In the genomic region with DNA sequence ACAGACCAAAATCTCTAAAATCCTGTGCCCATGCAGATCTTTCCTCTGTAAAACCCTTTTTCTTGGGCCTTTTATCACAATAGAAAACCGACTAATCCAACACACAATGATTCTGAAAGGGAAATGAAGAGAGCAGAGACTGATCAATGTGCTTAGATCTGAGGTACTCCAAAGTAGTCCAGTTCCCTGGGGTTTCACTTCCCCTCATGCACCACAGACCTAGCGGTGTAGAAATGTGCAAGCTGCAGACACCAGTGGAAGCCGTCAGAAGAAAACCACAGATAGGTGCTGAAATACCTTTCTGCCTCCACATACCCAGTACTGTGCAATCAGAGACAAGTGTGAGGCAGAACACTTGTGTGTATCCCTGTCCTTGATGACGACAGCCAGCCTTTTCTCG, we compare ENCODE assay signal across 16 mouse cellular contexts.
"Had no signal": no experiment of that assay in that cellular context is flagged by ENCODE, and none has a peak within 500 bp of the region (broad histone marks: within the 10 kb centered on the region; RNA-seq: fewer than 3 reads in every experiment).

No protein-coding gene starts in this region.

- H3K4me3 ChIP-seq: neural tube, embryonic 13.5 days; neural tube, embryonic 15.5 days; stomach, embryonic 15.5 days had no signal

- H3K4me1 ChIP-seq: neural tube, embryonic 13.5 days; neural tube, embryonic 15.5 days; stomach, embryonic 15.5 days had no signal

- H3K4me2 ChIP-seq: neural tube, embryonic 13.5 days; neural tube, embryonic 15.5 days; stomach, embryonic 15.5 days had no signal

- H3K36me3 ChIP-seq: neural tube, embryonic 13.5 days; neural tube, embryonic 15.5 days; stomach, embryonic 15.5 days had no signal

- H3K9ac ChIP-seq: neural tube, embryonic 13.5 days; neural tube, embryonic 15.5 days; stomach, embryonic 15.5 days had no signal

- DNase-seq: retina, postnatal 1 day; right cerebral cortex, adult 18-20 months; right cerebral cortex, postnatal 14 days; right cerebral cortex, postnatal 25 days; right cerebral cortex, postnatal 4 days; spleen, adult 18-20 months; thymus, adult 18-20 months; thymus, adult 2 months; thymus, postnatal 14 days; thymus, postnatal 25 days; thymus, postnatal 36 days; thymus, postnatal 4 days had no signal

- H3K27ac ChIP-seq: neural tube, embryonic 13.5 days; neural tube, embryonic 15.5 days; stomach, embryonic 15.5 days; stomach, postnatal 0 days had no signal

- H3K27me3 ChIP-seq: neural tube, embryonic 13.5 days; neural tube, embryonic 15.5 days; stomach, embryonic 15.5 days had no signal

- H3K9me3 ChIP-seq: neural tube, embryonic 13.5 days; neural tube, embryonic 15.5 days; stomach, embryonic 15.5 days had no signal
